Mouse (Mus musculus): ENCODE data around the gene Smarca2. TPM values are rescaled to one million over a fixed set of nuclear protein-coding genes. Genes with fewer than 3 reads are reported as not detected.
"Not testable (repeated sequence)": the region's sequence is repeated elsewhere in the genome, so short reads cannot be mapped to it uniquely, and the experiment has no call there.

Gene Smarca2
- total RNA-seq, 2 experiments from 2014 or later, result 205 to 206 TPM

DNA sequence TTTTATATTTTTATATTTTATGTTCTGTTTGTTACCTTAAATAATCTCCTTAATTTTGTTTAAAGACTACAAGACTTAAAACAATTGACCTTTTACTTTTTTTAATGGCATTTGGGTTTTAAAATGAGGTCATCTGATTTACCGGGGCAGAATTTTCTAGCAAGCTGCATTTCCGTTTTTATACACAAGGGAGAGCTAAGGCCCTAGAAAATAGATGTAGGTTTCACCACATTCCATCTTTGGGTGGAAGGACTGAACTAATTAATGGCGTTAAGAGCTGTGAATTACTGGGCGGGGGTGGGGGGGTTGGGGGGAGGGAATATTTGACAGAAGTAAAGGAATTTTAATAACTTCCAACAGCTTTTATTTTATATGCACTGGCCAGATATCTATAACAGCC lies 127.0 kb downstream of the Smarca2 start:
- intact Hi-C loops (cut with DNase I), result loop anchor here (5.0 to 10.0 kb wide), 2 partner anchors 253 to 485 kb away; partner anchors contain the start of gene Vldlr
- no peak for DNase-seq (ENCODE audit: extremely low spot score in 1 of 2, low spot score in 2 of 2)

DNA sequence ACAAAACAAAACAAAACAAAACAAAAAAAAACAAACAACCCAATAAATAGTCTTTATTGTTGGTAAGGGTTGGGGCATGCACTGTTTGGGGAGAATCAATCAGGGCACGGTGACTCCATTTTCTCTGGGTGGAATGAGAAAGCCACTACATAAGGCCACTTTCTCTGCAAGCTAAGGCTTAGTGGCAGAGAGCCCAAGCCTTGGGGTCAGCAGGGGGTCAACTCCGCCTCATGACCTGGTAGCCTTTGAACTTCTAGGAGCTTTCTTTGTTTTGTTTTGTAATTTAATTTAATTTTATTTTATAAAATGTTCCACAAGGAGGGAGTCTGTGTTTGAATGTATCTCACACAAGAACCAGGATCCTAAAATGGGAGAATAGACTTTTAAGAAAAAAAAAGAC lies 128.2 kb downstream of the Smarca2 start:
- no peak for DNase-seq (ENCODE audit: extremely low spot score in 1 of 2, low spot score in 2 of 2)
- intact Hi-C loops (cut with DNase I), result loop anchor here (5.0 to 10.0 kb wide), 2 partner anchors 252 to 484 kb away; partner anchors contain the start of gene Vldlr

DNA sequence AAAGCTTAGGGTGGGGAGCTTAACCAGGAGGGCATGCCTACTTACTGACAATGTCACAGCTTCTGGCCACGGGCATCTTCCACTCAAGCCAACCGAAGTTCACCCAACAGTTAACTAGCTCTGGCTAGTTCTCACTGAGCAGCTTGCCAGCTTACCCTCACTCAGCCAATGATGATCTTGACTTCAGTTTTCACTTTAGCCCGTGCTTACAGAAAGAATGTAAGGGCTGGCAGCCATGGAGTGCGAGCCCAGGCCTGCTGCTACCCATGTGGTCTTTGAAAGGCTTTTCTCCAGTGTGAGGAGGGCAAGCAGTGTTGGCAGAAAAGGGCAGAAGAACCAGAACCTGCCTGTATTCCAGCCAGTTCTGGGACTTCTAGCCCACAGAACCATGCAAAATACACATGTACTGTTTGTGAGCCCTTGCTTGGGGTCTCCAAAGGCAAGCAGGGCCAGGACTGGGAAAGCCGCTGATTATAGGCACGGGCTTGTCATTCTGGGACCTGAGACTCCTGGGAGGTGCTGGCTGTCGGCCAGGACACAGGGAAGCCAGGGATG lies 128.8 kb downstream of the Smarca2 start:
- no peak for DNase-seq (ENCODE audit: extremely low spot score in 1 of 2, low spot score in 2 of 2)
- intact Hi-C loops (cut with DNase I), result loop anchor here (5.0 to 10.0 kb wide), 2 partner anchors 251 to 484 kb away; partner anchors contain the start of gene Vldlr

DNA sequence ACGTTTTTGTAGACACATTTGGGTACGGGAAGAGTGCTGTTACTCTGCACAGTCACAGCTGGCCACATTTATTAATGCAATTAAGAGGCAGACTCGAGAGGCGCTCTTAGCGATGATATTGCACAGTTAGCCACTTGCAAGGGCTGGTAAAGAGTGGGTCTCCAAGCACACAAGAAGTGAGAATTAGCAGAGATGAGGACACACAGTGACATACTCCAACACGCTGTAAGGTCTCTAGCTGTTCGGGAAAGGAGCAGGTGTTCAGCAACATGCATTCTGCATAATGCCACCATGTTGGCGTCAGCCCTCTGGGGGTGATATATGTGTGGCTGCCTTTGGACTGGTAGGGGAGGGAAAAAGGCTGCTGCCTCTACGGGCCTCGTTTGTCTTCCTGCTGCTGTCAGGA lies 129.9 kb downstream of the Smarca2 start:
- DNase-seq (ENCODE audit: extremely low spot score in 1 of 2, low spot score in 2 of 2), result no peak
- intact Hi-C loops (cut with DNase I), result loop anchor here (5.0 to 10.0 kb wide), 3 partner anchors 250 to 693 kb away; partner anchors contain the start of genes Pum3 and Vldlr

DNA sequence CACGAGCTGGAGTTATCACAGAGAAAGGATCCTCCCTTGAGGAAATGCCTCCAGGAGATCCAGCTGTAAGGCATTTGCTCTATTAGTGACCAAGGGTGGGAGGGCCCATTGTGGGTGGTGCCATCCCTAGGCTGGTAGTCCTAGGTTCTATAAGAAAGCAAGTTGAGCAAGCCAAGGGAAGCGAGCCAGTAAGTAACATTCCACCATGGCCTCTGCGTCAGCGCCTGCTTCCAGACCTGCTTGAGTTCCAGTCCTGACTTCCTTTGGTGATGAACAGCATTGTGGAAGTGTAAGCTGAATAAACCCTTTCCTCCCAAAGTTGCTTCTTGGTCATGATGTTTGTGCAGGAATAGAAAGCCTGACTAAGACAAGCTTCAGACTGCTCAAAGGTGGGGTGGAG lies 140.2 kb downstream of the Smarca2 start:
- not testable (repeated sequence) for DNase-seq (ENCODE audit: extremely low spot score in 1 of 2, low spot score in 2 of 2)
- intact Hi-C loops (cut with DNase I), result loop anchor here (5.0 kb wide), 1 partner anchor 107 kb away; no protein-coding TSS in a partner anchor

DNA sequence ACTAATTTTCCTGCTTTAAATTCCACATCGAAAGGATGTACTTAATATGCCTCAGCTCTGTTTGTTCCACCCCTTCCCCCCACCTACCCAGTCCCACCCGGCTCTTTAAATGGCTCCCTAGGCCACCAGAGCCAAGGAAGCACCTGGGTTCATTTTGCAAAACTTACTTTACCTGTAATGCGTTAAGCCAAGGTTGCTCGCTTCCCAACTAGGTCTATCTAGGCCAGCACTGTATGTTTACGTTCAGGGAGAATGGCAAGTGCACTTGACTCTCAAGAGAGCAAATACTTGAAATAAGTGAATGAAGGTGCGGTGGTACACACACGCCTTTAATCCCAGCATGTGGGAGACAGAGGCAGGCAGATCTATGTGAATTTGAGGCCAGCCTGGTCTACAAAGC lies 140.7 kb downstream of the Smarca2 start:
- no peak for DNase-seq (ENCODE audit: extremely low spot score in 1 of 2, low spot score in 2 of 2)
- intact Hi-C loops (cut with DNase I), result loop anchor here (5.0 kb wide), 1 partner anchor 107 kb away; no protein-coding TSS in a partner anchor

DNA sequence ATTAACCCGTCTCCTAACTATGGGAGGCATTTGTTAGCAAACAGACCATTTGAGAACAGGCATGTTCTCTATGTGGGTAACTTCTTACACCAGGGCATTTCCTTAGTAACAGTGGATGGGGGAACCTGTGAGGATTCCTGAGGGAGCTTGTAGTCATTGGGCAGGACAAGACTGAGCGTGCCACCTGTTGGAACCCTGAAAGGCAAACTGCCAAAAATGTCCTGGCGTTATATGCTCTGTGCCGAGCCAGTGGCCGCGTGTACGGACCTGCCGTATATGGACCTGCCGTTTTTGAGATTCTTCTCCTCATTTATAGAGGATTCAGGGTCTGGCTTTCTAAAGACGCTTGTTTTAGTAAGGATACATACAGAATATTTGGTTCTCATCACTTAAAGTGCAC lies 141.4 kb downstream of the Smarca2 start:
- no peak for DNase-seq (ENCODE audit: extremely low spot score in 1 of 2, low spot score in 2 of 2)
- intact Hi-C loops (cut with DNase I), result loop anchor here (5.0 kb wide), 1 partner anchor 106 kb away; no protein-coding TSS in a partner anchor

DNA sequence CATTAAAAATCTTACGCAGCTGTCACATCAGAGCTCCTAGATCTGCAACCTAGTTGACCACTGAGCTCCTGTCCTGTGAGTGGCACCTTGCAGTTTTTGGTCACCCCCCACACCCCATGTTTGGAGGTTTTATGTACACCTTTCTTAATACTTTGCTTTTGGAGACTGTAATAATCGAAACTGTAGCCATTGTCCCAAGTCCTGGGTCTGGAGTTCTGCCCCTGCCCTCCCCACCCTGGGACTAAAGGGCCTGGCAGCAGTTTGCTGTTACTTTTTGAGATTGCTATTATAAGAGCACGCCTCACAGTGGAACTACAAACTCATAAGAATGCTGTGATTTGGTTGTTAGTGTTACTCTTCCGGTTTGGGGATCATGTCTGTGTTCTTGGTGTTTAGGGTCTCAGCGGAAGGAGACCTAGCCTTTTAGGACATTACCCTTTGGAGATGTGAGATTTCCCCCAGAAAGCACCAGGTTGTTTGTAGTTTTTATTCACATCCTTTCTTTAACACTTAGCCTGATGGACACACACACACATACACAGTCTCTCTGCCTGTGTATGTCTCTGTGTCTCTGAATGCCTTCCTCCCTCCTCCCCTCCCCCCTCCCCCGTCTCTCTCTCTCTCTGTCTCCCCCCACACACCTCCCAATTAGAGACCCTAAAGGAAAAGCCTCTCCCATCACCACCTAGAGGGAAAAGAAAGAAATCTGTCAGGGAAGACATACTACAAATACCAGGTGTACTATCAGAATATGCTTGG lies 142.0 kb downstream of the Smarca2 start:
- DNase-seq (ENCODE audit: extremely low spot score in 1 of 2, low spot score in 2 of 2), result no peak
- intact Hi-C loops (cut with DNase I), result loop anchor here (5.0 kb wide), 1 partner anchor 105 kb away; no protein-coding TSS in a partner anchor

DNA sequence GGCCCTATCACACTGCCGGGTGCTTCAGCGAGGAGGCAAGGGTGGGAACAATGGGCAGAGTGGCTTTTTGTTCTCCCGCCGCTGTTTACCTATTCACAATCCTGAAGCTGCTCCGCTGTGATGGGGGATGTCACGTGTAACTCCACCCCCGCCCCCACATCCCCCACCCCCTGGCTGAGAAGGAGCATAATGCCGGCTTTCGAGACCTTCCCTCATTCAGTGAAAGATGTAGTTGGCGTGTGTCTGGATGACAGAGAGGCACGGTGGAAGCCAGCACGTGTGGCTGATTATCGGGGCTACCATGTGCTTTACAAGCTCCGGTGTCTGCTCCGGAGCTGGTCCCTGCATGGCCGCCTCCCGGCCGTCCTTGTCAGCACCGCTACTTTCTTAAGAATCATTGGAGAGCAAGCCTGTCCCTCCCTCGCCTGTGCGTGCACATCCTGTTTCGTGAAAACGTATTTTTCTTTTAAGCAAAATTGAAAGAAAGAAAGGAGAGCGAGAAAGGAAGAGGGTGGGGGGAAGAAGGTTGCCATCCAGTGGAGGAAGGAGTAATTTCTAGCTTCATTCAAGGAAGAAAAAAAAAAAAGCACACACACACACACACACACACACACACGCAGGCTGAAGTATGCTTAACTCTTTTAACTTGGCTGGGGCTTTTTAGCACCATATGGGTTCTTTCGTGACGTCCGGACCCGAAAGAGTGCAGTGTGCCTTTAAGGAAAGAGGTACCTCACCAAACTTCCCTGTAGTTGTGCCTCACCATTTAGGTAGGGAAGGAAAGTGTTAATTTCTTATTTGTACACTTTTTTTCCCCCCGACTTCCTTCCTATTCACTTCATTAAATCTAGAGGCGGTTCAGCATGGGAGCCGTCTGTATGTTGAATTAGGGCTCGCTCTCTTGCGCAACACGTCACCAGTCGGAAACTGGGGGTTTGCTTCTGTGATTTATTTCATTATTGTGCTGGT lies 143.0 kb downstream of the Smarca2 start:
- intact Hi-C loops (cut with DNase I), result loop anchor here (5.0 kb wide), 1 partner anchor 104 kb away; no protein-coding TSS in a partner anchor
- peak; percentile 67 to 78 for DNase-seq (ENCODE audit: extremely low spot score in 1 of 2, low spot score in 2 of 2)

DNA sequence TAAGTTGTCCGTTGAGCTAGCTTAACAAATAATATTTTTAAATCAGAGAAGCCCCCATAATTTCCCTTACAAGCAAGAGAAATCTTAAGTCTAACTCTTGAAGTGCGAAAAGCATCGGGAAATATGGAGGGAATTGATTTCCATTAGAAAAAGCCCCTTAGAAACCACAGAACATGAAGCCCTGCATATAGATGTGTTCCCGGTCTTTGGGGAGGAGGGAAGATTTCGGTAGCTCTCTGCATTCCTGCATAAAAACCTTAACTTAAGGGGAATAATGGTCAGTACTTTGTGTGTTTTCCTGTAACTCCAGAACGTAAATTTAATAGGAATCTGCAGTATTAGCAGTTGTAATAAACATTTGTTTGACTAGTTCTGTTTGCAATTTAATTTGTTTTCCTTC lies 143.8 kb downstream of the Smarca2 start:
- intact Hi-C loops (cut with DNase I), result loop anchor here (5.0 kb wide), 1 partner anchor 104 kb away; no protein-coding TSS in a partner anchor
- DNase-seq (ENCODE audit: extremely low spot score in 1 of 2, low spot score in 2 of 2), result no peak

DNA sequence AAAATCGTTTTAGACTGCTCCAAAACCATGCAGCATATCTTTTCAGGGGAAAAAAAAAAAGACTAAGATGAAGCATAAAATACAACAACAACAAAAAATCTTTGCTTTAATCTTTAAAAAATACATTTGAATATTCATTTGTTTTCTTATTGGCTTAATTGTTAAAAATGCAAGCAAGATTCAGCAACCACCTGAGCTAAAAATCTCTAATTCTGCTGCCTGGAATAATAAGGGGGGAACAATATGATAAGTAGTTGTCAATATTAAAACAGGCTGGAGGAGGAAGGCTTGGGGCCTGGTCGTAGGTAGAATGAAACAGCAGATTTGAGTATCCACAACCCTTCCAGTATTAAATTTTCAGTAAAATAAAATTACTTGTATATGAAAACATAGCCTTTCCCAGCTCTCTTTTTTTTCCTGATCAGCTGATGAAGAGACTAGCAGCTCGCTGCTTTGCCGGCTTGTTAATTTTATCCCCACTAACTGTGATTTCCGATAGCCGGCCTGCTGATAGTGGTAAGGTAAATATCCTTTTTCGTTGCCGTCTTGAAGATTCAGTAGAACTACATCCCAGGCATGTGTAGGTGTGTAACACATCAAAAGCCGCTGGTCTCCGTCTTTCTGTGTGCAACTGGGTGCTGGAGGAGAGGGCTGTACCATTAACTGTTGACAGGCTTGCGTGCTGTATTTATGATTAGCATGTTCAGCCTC lies 144.7 kb downstream of the Smarca2 start:
- intact Hi-C loops (cut with DNase I), result loop anchor here (5.0 kb wide), 1 partner anchor 103 kb away; no protein-coding TSS in a partner anchor

DNA sequence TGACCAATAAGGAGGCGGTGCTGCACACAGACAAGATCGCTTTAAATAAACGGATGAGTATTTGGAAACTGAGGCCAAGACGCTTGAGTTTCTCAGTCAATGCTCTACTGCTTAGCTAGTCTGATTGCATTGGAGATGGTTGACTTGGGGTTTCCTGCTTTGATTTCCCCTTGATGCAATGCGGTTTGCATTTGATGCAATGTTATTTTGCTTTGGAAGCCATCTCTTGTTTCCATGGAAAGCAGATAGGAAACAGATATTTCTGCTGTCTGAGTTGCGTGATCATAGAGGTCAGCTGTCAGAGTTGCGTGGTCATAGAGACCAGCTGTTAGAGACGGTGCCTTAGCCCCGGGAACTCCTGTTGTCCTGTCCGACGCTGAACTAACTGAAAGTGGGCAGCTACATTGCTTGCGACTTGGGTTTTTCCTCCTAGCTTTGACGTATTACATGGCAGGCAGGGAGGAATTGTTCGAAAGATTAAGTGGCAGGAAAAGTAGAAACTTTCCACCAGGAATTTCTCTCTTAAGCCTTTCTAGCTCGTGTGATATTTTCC lies 147.8 kb downstream of the Smarca2 start:
- DNase-seq (ENCODE audit: extremely low spot score in 1 of 2, low spot score in 2 of 2), result no peak
- intact Hi-C loops (cut with DNase I), result no loop called here

More for the DNA sequence above, 144.7 kb downstream of the Smarca2 start:
- no peak for DNase-seq (ENCODE audit: extremely low spot score in 1 of 2, low spot score in 2 of 2)

DNA sequence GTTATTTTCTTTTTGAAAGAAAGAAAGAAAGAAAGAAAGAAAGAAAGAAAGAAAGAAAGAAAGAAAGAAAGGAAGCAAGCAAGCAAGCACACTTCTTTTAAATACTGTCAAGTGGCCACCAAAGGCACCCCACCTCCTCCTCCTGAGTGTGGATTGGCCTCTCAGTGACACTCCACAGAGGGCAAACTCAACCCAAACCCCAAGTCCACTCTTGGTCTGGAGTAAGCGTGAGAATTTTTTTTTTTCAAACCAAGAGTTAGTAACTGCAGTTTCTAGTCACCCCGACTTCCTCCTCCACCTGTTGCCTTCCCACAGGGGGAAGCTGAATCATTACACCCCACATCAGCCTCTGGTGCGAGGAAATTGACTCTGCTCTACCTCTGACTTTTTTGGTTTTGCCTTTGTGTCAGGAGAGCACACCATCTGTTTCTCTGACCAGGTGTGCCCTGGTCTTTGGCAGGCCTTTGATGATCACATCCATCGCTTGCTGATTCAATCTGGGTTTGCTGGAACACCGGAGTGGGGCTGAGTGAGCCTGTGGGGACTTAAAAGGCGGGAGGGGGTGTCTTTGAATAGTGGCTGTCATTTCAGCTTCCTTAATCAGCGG lies 148.5 kb downstream of the Smarca2 start:
- intact Hi-C loops (cut with DNase I), result no loop called here
- DNase-seq (ENCODE audit: extremely low spot score in 1 of 2, low spot score in 2 of 2), result no peak

DNA sequence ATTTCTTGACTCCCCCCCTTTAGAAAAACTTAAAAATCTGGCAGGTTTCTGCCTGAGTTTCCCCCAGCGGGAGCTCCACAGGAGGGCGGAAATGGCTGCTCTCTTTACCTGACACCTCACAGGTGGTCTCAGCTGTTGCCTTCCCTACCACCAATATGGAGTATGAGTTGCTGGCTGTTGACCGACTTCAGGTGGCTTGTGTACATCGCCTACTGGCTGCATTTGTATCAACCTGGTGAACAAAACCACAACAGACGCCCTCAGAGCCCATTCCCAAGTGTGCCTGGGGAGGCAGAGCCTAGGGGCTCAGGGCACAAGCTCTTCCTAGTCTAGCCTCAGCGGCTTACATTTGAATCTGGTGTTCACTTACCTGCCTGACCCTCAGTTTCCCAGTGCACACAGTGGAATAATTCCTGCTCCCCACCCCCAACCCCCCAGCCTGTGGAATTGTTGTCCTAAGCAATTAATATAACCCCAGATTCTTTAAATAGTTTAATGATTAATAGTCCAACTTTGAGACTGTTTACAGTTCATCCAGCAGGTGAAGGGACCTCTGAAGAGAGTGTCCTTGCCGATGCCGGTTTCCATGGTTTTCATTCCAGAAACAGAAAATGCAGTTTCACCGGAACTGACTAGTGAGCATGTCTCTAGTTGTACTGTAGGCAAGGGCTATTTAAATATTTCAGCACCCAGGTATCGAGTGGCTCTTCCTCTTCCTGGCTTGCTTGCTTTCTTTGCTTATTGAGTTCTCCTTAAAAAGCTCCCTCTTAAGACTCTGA lies 149.4 kb downstream of the Smarca2 start:
- intact Hi-C loops (cut with DNase I), result no loop called here

DNA sequence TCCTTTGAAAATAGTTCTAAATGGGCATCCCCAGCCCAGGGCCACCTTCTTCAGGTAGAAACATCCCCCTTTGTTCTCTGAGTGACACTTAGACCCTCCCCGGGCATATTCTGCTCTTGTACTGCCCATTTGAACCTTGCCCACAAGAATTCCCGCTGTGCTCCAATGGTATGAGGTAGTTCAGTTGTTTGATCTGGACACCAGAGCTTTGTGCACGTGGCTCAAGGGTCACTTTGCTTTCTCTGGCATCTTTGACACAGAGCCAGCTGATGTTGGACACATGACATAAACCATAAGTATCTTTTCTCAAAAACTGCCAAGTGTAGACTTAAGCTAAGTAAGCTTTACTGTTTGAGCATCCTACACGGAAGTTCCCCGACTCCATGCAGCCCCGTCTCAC lies 151.1 kb downstream of the Smarca2 start:
- intact Hi-C loops (cut with DNase I), result no loop called here

More for the DNA sequence above, 149.4 kb downstream of the Smarca2 start:
- DNase-seq (ENCODE audit: extremely low spot score in 1 of 2, low spot score in 2 of 2), result no peak

DNA sequence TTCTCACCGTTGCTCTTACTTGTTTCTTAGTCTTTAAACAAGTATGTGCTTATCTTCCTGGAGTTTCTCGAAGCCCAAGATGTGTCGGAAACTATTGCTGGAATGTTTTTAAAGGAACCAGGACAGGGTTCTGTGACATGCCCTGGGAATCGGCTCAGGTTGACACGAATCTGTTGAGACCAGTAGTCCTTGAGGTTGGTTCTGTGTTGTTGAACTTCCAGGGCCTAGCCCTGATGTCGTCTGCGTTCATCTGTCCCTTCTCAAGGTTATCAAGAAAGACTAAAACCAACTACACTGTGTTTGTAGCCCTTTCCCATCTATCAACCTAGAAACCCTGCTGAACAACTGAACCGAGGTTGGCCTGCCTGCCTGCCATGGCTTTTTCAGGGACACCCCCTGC lies 151.5 kb downstream of the Smarca2 start:
- intact Hi-C loops (cut with DNase I), result no loop called here
- DNase-seq (ENCODE audit: extremely low spot score in 1 of 2, low spot score in 2 of 2), result no peak

More for the DNA sequence above, 151.1 kb downstream of the Smarca2 start:
- no peak for DNase-seq (ENCODE audit: extremely low spot score in 1 of 2, low spot score in 2 of 2)

DNA sequence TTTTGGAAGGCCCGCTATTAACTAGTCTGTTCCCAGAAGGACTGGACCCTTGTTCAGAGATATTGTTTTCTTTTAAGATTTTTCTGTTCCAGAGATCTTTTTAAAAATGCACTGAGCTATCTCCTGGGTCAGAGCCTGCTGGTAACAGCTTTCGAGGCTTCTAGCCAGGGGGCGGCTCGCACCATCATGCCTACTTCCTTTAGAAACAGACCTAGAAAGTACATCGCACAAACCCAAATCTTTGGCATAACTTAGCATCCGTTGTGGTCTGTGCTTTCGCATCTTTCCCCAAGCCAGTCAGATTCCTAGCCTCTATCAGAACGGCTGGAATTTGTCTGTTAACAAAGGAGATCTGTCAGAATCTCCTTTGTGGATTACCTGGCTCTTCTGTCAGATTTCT lies 153.3 kb downstream of the Smarca2 start:
- intact Hi-C loops (cut with DNase I), result no loop called here
- no peak for DNase-seq (ENCODE audit: extremely low spot score in 1 of 2, low spot score in 2 of 2)

Data from left cerebral cortex, postnatal 10 days (tissue).